Mouse (Mus musculus) liver, embryonic 16.5 days (tissue): ENCODE results near the gene Krt8. TPM values are rescaled to one million over a fixed set of nuclear protein-coding genes. Genes with fewer than 3 reads are reported as not detected.

ENCODE experiments used
- polyA plus RNA-seq: library from polyadenylated mRNA; unstranded; fragments of >200 nt; fragmentation: Nextera tagmentation; extraction: Ambion mirVana; gene quantifications from 2 replicates; pipeline ENCODE4 v1.2.1, GENCODE M21; 2015

The Krt8 gene
- polyA plus RNA-seq, 1 experiment from 2014 or later = 130 TPM

Other genes starting within 250 kb of the Krt8 start
- gene Krt72, start 218.0 kb downstream of the Krt8 start, polyA plus RNA-seq = not detected in 2 replicates
- not detected in 2 replicates for gene Krt73, start 202.1 kb downstream of the Krt8 start, polyA plus RNA-seq
- not detected in 2 replicates for gene Krt2, start 186.3 kb downstream of the Krt8 start, polyA plus RNA-seq
- gene Krt1, start 153.7 kb downstream of the Krt8 start, polyA plus RNA-seq = not detected in 2 replicates
- not detected in 2 replicates for gene Krt77, start 134.8 kb downstream of the Krt8 start, polyA plus RNA-seq
- gene Krt76, start 111.6 kb downstream of the Krt8 start, polyA plus RNA-seq = not detected in 2 replicates
- gene Krt4, start 79.7 kb downstream of the Krt8 start, polyA plus RNA-seq = 0.07 and 0.08 TPM in 2 replicates
- not detected in 2 replicates for gene Krt79, start 64.2 kb downstream of the Krt8 start, polyA plus RNA-seq
- gene Krt78, start 50.2 kb downstream of the Krt8 start, polyA plus RNA-seq = not detected in 2 replicates
- gene Krt18, start 23.7 kb upstream of the Krt8 start, polyA plus RNA-seq = 118 and 119 TPM in 2 replicates
- gene Eif4b, start 69.3 kb upstream of the Krt8 start, polyA plus RNA-seq = 42.7 and 43.6 TPM in 2 replicates
- 6.2 and 6.8 TPM in 2 replicates for gene Tns2, start 95.9 kb upstream of the Krt8 start, polyA plus RNA-seq
- 13.0 and 14.3 TPM in 2 replicates for gene Spryd3, start 131.8 kb upstream of the Krt8 start, polyA plus RNA-seq
- gene Igfbp6, start 139.9 kb upstream of the Krt8 start, polyA plus RNA-seq = 1.5 and 2.4 TPM in 2 replicates
- gene Soat2, start 146.0 kb upstream of the Krt8 start, polyA plus RNA-seq = 33.6 and 34.4 TPM in 2 replicates
- 16.3 and 17.1 TPM in 2 replicates for gene Zfp740, start 198.8 kb upstream of the Krt8 start, polyA plus RNA-seq
- gene Csad, start 200.2 kb upstream of the Krt8 start, polyA plus RNA-seq = 53.0 and 60.2 TPM in 2 replicates
- gene Itgb7, start 227.5 kb upstream of the Krt8 start, polyA plus RNA-seq = 5.5 and 5.6 TPM in 2 replicates